Mouse (Mus musculus) Muller cell, postnatal 12 days (primary cell): ENCODE results near the gene Pik3r1.

ENCODE experiments used
- DNase-seq: peaks from one replicate; pipeline ENCODE4 v3.0.0-alpha.2; 2015; ENCODE audit errors: inconsistent ontology term

The Pik3r1 gene

DNA sequence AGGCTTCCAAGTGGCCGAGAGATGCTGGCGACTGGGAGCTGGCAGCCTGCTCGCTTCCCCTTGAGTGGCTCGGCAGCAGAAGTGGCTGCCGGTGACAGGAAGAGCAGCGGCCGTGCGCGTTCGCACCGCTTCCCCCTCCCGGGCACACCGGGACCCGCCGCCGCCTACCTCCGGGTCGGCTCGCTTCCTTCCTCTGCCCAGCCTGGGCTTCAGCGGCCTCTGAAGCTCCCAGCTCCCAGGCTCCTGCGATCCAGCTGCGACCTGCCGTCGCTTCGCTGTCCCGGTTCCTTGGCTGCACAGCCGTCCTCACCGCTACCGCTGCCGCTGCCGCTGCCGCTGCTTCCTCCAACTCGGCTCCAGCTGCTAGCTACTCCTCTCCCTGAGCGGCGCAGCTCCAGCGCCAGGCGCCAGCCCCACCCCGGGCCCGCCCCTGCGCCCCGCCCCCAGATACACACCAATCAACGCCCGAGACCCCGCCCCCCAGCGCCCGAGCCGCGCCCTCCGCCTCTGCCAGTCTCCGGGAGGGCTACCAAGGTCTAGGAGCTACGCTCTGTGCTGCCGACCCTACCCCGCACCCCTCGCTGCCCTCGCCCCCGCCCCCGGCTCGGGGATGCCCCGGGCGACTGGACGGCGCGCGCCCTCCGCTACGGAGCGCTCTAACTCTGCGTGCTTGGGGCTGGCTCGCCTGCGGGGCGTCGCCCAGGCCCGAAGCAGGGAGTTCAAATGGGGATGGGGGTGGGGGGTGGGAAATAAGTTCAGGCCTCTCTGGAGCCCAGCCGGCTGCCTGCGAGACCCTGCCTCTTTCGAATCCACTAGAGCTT lies at the start of gene Pik3r1:
Gene Pik3r1, minus strand, starts transcription at position 409 of the 821 bp plus-strand sequence.
- peak; percentile 99 for DNase-seq

DNA sequence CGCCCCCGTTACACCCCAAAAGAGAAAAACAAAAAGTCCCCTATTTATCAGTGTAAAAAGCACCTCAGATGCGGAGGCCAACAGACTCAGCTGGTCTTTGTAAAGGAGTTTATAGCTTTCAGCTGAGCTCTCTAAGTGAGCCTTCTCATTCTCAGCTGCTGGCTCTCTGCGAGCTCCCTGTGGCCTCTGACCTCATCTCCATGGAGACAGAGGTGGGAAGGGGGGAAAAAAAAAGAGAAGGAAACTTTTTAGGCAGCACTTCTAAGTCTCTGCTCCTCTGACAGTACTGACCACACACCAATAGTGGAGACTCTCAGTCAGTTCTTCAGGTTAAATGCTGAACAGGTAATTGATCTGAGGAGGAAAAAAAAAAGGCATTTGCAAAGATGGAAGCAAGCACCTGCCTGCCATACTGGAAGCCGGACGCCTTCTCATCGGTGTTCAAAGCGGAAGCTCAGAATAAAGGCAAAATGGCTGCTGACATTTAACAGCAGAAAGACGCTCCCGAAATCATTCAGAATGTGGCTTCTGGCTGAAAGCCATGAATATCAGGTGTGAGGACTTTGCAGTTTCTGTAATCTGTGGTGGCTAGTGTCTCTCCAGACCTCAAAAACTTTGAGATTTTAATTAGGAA lies 45.4 kb upstream of the Pik3r1 start:
- peak; percentile 25 for DNase-seq

DNA sequence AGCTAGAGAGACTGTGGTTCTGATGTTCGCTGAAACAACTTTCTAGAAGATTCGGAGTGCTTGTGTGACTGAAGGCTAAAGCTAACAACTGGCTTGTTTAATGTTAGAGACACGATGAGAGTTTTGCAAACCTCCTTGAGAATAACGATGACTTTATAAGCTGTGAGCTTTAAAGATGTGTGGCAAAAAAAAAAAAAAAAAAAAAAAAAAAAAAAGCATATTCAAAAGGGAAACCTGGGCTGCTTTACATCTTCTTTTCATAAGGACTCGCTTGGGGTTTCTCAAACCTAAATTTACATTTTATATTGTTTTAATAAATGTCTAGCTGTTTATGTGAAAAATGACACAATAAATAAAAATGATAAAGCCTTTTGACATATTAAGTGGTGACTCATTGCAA lies 44.3 kb upstream of the Pik3r1 start:
- DNase-seq: peak; percentile 17

DNA sequence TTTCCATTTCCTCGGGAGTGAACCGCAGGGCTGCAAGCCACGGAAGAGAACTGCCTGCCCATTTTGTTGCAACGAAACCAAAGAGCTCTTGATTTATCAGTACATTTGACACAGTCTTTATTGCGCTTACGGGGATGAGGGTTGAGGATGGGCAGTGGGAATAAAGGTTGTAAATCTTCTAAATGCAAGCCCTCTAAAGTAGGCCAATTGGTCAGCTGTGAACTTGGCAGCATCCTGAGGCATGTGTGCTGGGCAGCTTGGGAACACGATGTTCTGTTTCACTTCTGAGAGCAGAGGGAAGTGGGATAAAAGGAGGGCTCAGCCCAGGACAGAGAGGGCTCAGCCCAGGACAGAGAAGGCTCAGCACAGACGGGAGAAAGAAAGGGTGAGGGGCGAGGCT lies 43.9 kb upstream of the Pik3r1 start:
- peak; percentile 62 for DNase-seq

DNA sequence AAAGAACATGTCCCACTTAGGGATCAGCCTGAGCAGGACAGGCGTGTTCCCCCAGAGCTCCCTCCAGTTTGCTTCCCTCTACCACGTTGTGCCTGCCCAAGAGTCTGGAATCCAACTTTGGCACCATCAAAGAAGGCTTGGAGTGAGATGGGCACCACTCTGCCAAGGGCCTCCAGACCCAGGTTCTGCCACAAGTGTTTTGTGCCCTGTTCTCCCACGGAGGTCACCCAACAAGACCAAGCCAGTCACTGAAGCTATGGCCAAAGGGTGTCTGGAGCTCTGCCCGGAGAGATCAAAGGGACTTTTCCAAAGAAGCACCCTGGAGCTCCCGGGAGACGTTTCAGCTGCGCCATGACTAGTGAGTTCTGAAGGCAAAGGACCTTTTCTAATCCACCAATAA lies 42.6 kb upstream of the Pik3r1 start:
- peak; percentile 25 for DNase-seq

DNA sequence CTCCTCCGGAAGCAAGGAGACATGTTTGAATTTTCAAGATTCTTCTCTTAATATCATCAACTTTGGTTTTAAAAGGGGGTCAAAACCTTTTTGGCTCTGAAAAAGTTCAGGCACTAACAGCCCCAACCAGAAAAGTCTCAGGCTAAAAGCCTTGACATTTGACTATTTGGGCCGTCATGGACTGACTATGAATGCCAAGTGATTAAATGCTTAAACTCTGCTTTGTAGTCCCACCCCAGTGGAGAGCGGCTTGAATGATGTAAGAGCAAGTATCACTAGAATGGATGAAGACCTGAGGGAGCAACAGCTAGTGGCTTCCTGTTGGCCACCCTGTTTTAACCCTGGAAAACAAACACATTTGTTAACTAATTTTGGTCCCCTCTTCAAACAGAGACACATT lies 41.8 kb upstream of the Pik3r1 start:
- no peak for DNase-seq

DNA sequence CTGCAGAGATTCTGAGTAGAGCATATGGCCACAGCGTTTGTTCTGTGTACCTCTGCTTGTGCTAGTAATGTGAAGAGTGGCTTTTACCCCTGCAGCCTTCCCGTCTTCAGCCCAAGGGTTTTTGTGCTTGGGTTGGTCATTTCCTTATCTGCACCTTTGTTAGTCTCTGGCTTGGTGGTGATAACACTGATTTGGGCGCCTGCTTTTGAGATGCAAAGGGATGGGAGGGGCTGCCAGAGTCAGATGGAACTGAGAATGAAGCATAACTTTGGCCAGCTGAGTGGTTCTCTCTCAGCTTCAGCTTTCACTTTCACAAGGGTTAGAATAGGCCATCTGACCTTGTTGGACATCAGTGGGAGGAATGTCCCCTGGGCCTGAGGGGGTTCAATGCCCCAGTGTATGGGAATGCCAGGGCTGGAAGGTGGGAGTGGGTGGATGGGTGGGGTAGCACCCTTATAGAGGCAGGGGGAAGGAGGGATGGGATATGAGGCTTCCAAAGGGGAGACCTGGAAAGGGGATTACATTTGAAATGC lies 37.6 kb upstream of the Pik3r1 start:
- DNase-seq: no peak

DNA sequence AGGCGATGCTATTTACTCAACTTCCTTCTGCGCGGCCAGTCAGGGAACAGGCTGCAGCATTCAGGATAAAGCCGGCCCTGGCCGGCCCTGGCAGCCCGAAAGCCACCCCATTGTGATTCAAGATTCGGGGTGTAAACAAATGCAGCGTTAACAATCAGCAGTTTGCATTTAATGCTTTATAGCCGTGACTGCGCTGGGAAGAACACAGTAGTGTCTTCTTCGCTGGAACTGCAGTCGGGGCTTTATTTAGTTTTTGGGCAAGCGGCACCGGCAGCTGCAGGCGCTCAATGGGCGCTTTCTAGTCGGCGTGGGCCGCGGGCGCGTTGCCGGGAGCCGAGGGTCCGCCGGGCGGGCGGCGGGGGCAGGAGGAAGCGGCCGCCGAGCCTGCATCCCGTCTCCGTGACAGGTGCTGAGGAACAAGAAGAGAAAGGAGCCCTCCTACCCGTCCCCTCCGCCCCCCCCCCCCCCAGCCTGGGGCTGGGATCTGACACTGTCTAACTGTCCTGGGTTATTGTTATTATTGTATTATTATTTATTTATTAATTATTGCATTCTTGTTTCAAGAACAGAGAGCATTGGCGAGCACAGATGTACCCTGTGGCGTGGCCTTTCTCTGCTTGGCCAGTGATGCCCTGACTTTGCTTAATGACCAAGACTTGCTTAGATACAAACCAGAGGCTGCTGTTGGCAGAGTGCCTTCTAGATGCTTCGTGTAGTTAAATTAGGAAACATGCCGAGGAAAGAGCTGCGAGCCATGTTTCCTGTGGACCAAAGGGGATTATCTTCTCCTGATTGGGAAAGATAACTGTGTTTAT lies 33.6 kb upstream of the Pik3r1 start:
- DNase-seq: peak; percentile 87

DNA sequence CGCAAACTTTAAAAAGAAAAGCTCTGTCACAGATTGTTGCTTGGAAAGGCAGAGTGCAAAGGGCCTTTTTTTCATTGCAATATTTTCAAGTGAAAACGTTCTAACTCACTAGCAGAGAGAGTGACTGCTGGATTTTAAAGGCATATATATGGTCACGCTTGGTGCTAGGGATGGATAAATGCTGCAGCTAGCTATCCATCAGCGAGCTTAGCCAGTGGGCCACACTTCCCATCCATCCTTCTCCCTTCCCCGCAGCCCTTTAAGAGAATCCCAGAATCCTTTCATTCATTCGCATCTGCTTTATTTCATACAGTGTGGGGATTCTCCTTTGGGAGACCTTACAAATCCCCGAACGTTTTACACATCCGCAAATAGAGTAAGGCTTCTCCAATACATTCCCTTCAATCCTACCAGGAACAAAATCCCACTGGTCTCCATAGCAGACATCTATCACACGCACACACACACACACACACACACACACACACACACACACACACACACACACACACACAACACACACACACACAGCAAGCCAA lies 32.9 kb upstream of the Pik3r1 start:
- no peak for DNase-seq

DNA sequence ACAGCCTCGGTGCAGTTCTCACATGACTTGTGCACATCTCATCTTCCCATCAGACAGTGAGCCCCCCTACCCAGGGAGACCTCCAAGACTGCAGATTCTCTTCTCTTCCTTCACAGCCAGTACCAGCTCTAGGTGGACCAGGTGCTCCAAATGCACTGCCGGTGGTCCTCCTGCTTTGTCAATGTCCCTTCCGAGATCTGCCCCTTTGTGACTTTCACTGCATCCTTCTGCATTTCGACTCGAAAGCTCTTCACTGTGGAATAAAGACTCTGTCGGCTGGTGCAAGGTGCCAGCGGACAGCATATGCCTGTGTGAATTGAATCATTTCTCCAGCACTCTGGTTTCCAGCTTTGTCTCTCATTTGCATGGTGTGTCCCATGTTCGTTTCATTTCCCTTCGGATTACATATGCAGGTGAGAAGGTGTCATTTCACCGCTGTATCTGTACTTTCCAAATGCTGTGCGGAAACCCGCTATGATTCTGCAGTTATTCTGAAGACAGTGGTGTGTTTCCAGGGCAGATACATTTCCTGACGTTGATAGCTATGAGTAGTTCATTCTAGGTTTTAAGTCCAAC lies 32.1 kb upstream of the Pik3r1 start:
- no peak for DNase-seq

DNA sequence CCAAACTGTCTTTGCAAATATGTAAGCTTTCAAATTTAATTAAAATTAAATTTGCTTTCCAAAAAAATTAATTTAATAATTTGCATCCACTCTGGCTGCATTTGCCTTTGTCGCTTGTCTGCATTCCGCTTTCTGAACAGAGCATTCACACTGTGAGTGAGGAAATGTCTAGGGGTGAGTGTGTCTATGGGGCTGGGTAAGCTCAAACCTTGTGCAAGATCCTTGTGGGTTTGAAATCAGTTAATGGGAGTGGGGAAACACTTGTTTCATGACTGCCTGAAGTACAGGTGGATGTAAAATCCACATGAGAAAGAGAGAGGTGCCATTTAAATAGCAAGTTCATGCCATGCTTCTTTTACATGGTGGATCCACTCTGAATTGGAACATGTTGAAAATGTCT lies 31.3 kb upstream of the Pik3r1 start:
- DNase-seq: no peak

DNA sequence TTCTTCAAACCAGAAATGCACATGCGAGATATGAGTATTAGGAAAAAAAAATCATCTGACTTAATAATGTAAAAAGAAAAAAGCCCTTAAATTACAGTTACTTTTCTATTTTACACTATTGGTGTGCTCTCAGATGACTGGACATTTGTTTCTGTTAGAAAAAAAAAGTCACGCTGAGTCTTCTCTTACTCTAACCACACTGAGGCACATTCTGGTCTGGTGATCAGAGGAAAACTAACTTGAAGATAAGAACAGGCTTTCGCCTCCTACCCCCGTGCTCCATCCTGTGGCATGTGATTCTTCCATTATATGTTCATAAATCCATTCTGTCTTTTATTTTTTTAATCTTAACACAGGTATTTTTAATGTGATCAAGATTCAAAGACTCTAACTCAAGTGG lies 30.5 kb upstream of the Pik3r1 start:
- no peak for DNase-seq

DNA sequence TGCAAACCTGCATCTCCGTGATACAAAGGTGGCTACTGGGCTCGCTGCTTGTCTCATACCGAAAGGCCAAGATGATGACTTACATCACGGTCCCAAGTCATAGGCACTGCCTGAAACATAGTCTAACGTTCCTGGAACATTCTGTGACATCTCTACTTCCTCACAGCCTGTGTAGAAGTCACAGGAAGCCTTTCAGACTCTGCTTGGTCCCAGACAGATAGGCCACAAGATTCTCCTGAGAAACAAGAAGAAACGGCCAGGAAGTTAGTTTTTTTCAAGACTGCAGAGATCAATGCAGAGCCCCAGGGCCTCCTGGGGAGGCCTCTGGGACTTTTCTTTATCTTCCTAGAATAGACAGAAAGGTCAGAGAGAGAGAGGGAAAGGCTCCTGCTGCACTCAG lies 29.0 kb upstream of the Pik3r1 start:
- DNase-seq: no peak

DNA sequence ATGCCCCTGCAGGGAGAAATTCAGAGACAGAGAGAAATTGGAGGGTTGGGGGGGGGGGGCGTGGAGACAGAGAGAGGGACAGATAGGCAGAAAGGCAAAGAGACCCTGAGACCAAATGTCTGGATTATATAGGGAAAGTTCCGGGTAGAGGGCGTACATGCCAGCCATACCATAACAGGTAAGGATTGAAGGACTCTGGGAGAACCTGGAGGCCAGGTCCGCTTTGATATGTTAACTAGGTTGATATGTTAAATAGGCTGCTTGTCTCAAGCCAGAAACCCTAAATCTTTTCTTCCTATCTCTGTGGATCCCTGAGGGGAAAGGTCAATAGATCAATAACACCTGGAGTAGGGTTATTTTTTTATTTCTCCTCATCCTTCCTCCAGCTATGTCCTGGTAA lies 17.7 kb upstream of the Pik3r1 start:
- no peak for DNase-seq

DNA sequence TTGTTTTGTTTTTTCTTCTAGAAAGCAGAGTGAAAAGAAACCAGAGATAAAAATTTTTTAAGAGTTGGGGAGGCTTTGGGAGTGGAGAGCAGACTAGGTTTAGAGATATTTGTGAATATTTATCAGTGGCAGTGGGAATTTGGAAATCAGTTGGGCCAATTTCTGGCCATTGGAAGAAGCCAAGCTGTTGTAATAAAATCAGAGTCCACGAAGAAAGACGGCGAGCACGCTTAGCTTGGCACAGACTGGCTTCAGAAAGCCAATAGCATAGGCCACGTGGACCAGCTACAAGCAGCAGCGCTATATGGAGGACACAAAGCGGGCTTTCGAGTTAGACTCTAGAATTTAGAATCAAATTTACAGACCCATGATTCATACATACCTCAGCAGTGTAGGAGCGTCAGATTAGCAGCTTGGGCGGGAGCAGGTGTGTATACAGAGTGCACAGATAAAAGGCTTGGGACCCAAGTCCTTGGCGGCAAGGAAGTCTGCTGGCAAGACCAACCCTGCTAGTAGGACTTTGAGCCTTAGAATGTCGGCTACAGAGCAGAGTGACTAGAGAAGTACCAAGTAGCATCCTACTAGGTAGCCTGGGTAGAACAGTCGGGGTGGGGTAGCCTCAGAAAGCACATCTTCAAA lies 16.8 kb upstream of the Pik3r1 start:
- DNase-seq: no peak

DNA sequence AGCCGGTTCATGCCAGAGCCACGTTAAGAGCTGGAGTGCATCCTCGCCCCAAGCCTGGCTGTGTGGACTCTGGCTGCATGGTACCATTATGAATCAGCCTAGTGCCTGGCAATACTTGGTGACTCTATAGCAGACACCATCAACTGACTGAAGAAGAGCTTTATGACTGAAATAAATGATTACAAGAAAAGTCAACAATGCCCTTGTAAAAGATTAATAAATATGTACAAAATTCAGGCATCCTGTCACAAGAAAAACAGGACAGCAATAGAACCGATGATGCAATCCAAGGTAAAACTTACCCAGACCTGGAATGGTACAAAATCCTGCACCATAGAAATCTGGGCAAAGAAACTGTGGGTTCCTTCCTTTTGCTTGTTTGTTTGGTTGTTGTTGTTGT lies 11.0 kb upstream of the Pik3r1 start:
- DNase-seq: no peak

DNA sequence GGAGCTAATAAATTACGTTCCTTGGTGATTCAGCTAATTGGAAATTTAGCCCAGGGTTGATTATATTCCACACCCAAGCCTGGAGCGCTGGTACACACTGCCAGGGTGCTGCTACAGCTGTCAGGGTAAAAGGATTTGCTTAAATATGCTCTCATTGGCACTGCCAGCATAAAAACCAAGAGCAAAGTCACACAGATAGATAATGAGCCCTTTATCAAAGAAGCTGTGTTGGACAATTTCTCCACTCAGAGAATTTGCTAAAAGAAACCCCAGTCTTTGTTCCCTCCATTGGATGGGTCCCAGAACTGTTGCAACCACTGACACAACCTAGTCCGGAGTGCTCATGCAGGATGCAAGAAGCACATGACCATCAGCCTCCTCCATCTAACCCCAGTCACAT lies 9.8 kb upstream of the Pik3r1 start:
- DNase-seq: peak; percentile 70

DNA sequence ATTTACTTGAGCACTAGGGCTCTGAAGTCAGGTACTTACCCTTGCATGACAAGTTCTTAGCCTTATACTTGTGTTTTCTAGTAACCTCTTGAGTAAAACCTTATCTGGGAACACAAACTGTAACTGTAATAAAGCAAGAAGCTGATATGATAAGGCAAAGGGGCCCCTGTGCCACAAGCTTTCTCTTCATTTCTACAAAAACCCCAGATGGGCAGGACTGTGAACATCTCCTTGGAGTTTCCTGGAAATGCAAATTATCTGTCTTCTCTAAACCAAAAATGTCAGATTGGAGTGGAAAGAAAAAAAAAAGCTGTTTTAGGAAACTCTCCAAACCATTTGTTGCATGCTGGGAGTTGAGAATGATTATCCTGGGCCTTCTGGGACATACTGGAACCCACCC lies 3.1 kb upstream of the Pik3r1 start:
- DNase-seq: no peak

DNA sequence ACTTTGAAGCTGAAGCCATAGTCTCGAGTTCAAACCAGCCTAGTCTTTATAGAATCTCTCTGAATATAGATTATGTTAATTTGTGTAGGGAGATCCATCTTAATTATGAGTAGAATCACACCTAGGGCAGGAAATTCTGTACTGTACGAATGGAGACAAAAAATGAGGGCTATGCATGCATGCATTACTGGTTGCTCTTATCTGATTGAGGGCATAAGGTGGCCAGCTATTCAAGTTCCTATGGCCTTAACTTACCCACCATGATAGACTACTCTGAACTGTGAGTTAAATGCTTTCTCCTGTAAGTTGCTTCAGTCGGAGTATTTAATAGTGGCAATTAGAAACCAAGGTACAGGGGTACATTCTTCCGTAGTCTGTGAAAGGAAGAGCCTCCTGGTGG lies 1.9 kb upstream of the Pik3r1 start:
- no peak for DNase-seq

DNA sequence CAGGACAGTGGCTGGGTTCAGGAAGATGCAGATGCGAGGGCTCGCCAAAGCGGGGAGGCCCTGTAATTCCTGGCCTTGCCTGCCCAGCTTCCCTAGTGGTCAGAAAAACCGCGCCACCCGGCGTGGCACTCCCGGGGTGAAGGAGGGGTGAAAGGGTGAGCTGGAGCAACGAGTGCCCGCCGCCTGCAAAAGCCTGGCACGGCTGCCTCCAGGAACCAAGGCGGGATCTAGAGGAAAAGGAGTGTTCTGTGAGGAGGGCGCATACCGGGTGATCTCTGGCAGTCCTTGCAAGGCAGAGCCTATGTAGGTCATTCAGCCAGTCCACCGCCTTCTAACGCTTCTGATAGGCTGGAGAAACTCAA lies 594 bp upstream of the Pik3r1 start:
- DNase-seq: peak; percentile 93
